Mouse (Mus musculus) right cerebral cortex, postnatal 14 days (tissue): ENCODE data around the gene Hmgxb4.
"Not testable (repeated sequence)": the region's sequence is repeated elsewhere in the genome, so short reads cannot be mapped to it uniquely, and the experiment has no call there.

Experiments used
- DNase-seq: peaks from one replicate; pipeline ENCODE4 v3.0.0; 2022

Hmgxb4 gene

DNA sequence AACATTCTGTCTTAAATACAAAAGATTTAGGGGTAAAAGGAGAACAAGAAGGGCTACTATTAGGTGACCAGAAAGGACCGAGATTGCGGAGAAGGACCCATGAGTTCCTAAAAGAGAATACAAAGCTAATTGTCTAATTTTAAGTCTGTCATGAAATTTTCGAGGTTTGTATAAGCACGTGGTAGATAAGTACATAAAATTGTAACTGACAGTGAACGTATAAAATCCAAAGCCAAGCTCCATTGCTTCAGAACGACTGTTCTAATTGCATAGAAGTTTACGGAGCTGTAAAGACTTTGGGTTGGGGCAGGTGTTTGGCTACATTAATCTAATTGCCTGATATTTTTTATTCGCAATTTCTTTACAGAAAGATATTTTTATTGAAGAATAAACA is at the start of gene Hmgxb4:
Gene Hmgxb4 (plus strand): TSS at position 276 of the 394 bp plus-strand sequence.
- no peak for DNase-seq

DNA sequence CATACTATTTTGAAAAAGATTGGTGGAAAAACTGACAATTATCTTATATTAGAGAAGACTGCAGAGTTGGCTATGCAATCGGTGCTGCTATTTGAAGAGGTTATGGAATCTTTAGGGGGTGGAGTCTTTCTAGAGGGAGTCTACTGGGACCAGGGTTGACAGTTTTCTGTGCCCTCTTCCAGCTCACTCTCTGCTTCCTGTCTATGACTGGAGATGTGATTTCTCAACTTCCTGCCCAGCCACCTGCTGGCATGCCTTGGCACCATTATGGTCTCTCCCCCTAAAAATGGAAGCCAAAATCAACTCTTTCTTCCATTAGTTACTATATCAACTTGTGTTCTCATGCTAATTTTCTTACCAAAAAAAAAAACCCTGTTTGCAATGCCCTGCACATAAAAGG is 43.7 kb upstream of the Hmgxb4 start:
- no peak for DNase-seq

DNA sequence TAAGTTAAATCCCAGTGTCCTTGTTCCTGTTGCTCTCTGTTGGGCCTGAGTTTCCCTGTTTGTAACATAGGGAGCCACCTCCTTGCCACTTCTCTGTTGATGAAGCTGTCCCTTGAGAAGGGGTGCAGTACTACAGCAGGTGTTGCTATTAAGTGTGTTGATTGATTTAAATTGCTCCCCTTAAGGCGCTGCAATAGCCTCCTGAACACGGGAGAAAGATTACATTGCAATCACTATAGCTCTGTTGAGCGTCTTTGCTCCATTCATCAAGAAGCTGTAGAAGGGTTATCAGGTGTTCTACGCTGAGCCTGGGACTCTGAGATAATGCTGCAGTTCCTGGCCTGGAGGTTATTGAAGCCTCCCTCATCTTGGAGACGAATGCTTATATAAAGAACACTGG is 29.2 kb upstream of the Hmgxb4 start:
- DNase-seq = no peak

DNA sequence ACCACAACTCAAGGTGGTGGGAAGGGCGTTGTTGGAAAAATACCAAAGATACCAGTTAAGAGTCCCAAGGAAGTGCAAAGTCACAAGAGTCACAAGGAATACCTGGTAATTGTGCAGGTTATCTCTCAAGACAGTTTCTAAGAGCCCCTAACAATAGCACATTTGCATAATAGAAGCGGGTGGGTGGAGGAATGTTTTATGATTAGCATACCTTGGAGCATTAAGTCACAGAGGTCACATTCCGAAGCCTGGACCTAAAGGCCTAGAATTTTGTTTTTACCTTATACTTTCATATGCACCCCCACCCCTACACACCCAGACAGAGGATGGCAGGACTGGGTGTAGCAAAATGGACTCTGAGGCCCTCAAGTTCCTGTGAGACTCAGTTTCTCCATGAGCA is 22.9 kb upstream of the Hmgxb4 start:
- DNase-seq = not testable (repeated sequence)

DNA sequence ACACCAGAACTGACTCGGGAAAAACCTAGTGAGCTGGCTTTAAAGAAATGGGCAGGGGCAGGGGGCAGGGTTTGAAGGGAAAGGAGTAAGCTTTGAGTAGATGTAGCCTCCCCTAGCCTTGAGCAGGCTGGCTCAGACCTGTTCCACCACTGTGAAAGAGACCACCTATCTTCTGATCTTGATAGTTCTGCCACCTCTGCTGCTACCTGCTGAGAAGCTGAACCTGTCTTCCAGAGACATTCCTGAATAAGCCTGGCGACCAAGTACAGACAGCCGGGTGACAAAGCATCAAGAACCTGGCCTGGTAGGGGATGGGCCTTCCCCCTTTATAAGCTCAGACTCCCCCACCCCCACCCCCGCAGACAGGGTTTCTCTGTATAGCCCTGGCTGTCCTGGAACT is 21.5 kb upstream of the Hmgxb4 start:
- no peak for DNase-seq

DNA sequence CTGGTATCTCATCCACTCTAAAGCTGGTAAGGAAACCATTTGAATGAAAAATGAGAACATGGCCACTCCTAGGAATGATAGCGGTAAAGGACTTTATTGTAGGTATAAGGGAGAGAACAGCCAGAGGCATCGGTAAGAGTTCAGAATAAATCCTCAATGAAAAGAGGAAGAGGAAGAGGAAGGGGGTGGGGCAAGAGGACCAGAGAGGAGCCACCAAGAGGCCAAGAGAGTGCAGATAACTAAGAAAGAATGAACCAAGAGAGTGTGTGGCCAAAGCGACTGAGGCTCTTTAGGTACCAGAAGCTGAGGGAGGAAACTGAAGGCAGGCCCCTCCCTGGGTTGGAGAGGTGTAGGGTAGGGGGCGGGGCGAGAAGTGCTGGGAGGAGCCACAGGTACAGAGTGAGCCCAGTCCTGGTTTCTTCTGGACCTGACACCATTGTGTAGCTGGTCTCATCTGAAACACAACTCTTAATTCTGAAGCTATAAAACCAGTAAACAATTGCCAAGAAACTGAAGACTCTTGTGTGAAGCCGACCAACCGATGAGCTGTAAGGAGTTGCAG is 20.8 kb upstream of the Hmgxb4 start:
- DNase-seq = no peak

DNA sequence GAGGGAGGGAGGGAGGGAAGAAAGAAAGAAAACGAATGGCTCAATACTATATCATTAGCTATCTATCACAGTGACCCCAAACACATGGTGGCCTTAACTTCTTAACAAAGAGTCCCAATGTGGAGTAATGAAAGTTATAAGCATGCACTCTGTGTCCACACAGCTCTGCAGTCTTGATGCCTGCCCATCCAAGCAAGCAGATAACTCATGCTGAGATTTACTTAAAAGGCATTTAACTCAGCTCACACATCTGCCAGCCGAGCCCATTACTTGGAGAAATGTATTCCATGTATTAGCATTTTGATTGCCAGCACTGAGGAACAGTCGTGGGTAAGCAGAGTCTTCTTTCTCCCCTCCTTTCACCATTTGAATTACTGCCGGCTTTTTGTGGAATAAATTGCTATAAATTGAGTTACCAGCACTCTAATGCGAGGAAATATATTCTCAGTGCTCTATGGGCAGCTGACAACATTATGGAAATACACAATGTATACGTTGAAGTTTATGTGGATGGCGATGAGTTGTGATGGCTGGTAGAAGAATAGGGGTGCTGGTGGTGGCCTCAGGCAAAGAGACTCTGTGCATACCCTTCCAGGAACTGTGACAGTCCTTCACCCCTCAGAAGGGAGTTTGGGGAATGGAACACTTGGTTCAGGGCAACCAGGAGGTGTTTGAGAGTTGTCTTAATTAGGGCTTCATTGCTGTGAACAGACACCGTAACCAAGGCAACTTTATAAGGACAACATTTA is 19.9 kb upstream of the Hmgxb4 start:
- DNase-seq = no peak

DNA sequence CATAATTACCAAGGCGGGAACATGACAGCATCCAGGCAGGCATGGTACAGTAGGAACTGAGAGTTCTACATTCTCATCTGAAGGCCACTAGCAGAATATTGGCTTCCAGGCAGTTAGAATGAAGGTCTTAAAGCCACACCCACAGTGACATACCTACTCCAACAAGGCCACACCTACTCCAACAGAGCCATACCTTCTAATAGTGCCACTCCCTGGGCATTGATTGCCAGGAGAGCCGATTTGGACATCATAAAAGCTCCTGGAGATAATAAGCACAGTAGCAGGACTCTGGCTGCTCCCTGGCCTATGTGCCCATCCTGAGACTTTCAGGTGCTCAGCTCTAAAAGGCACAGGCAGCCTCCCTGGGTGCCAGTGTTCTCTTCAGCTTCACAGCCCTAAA is 19.3 kb upstream of the Hmgxb4 start:
- no peak for DNase-seq

DNA sequence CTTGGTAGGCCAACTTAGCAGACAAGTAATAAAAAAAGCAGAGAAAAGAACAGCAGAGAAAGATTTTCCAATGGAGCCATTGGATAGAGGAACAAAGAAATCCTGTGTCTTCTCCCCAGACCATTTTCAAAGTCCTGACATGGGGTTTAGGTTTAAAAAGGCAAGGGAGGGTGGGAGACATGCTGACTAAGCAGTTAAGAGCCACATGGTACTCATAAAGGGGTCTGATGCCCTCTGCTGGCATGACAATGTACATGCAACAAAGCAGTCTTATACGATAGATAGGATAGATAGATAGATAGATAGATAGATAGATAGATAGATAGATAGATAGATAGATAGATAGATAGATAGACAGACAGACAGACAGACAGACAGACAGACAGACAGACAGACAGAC is 15.7 kb upstream of the Hmgxb4 start:
- DNase-seq = no peak

DNA sequence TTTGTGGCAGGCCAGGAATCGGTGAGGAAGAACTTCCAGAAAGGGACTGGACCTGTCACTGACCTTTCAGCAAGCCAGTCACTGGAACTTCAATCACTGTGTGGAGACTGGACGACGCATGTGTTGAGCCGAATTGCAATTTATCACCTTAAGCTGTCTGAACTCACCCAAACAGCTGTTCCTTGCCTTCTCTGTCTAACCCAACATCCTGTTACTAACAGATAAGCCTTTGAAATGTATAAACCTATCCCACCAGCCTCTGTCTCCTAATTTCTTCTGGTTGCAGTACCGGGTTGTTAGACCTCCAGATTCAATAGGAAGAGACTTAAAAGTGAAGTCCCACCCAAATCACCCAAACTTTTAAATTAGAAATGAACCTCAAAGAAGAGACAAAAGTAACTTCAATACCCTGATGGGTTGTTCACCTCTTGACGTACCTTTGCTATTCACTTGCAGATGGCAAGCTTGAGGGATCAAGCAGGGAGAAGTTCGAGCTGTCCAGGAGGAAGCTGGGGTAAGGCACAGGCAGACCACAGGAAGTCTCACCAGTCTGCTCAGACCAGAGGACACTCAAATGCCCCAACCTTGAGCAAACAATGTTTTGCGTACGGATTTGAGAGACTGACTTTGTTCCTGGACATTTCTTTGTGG is 13.0 kb upstream of the Hmgxb4 start:
- no peak for DNase-seq

DNA sequence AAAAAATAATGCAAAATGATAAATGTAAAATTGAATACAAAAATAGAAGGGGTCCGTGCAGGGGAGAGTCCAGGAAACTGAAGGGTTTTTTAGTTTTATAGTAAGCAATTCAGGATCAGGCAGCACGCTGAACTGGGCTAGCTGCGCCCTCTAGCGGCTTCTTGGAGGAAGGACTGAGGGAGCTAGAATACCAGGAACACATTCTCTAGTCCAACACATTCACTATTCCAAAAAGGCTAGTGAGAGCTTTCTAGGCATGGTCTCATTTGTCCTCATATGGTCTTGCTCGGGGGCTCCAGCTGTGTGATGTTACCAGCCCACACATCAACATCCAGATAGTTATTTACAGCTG is 12.5 kb upstream of the Hmgxb4 start:
- DNase-seq = peak; percentile 75

DNA sequence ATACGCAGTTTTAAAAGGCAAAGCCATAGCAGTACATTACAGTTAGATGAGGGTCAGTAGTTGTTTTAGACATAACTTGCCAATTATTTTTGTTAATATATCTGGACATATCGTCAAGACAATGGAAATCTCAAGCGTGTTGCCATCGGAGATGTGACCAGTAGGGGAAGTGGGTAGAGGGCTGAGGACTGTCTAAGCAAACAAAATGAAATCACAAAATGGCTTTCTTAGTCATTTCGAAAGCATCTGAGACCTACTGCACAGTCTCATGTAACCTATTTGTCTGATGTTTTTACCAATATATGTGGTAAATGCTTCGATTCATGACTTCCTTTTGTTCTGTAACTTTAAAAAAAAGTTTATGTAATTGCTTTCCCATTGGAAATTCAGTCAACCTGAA is 11.3 kb upstream of the Hmgxb4 start:
- no peak for DNase-seq

DNA sequence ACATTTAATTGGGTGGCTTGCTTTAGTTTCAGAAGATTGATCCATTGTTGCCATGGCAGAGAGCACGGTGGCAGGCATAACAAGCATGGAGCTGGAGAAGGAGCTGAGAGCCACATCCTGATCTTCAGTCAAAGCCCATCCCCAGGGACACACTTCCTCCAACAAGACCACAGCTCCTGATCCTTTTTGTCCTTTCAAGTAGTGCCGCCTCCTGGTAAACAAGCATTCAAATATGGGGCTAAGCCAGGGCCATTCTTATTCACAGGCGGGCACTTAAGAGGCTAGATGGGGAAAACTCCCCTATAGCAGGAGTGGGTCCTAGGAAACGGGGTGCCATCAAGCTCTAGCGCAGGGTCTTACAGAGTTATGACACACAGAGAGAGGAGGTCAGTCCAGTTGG is 5.7 kb upstream of the Hmgxb4 start:
- no peak for DNase-seq

DNA sequence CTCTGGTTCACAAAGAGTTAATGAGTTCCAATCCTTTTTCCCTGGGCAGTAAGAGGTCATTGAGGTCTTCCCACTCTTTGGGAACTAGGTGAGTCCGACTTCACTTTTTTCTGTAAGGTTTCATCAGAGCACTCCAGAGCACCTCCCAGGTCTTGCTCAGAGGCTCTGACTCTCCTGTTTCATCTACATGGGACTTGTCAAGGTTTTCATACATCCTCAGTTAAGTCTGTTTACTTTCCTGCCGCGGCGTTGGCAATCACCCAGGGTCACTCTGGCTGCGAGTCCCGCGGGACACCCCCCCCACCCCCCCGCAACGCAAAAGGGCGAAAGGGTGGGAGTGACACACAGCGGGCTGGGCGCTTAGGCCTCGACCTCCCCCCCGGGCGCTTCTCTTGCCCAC is 3.1 kb upstream of the Hmgxb4 start:
- DNase-seq = no peak

DNA sequence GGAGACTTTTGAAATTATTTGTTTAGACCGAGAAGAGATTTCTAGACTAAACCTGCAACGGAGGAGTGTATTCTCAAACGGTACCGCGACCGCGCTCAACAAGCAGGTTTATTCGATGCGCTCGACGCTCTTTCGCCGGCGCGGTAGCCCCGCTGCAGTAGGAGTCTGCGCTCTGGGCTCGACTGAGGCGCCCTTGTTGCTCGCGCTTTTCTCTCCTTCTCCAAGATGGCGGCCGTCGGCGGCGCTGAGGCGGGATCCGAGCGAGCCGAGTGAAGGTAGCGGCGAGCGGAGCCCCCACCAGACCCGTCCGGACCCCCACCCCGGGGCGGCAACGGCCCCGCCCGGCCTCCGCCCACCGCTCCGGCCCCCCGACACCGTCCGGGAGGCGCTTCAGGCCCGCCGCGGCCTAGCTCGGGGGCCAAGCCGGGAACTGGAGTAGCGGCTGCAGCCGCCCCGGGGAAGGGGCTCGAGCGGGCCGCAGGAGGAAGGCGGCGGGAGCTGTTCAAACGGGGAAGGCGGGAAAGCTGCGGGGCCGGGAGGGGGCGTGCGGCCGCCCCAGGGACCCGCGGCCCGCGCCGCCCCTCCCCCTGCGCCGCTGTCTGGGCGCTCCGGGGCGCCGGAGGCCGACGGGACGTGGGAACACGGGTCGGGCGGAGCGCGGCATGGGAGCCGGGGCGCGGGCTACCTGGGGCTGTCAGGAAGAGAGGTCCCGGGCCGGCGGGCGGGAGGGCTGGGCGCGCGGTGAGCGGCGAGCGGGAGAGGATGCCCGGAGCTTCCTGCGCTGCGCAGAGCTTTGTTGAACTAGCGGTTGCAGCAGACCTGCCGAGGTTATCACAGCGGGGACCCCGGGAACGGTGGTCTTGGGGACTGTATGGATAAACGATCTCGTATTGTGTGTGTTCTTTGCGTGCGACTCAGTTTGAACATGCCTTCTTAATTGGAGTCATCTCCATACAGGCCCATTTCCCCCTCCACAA is 607 bp downstream of the Hmgxb4 start:
- DNase-seq = peak; percentile 87

DNA sequence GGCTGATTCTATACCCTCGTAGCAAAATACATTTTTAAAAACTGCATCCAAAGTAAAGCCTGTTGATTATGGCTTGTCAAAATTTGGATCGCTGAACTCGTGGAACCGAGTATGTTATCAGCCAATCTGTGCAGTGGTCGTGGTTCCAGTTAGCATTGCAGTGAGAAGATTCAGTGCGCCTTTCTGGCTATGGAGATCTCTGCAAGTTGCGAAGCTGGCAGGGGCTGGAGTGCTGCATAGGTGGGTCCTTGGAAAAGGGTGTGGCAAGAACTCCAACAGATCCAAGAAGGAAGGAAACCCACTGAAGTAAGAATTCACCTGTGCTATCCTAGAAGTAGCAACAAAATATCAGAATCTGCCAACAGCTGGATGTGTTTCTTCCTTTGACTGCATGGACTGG is 1.4 kb downstream of the Hmgxb4 start:
- DNase-seq = no peak

DNA sequence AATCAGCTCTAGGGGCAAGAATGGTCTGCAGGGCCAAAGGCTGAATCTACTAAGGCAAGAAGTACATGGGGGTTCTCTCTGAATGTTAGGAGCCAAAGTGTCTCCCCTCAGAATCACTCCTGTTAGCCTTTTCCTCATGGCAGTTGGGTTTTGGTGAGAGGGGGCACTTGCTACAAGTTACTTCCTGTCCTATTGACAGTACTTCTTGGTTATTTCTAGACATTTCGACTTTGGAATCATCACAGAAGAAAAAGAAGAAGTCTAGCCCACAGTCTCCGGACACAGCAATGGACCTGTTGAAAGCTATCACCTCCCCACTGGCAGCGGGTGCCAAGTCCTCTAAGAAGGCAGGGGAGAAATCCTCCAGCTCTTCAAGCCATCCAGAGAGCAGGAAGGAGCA is 7.3 kb downstream of the Hmgxb4 start:
- DNase-seq = no peak

DNA sequence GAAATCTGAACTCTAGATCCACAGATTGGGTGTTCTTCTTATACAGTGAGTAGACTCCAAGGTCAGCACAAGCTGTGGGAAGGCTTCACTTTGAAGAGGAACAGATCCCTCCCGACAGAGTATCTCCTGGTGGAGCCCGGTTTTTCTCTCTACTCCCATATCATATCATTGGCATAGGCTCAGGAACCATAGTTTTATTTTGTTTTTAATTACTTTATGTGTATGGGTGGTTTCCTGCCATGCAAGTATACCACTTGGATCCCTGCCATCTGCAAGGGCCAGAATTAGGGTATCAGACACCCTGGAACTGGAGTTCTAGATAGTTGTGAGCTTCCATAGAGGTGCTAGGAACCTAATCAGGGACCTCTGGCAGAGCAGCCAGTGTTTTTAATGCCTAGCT is 15.7 kb downstream of the Hmgxb4 start:
- DNase-seq = no peak

DNA sequence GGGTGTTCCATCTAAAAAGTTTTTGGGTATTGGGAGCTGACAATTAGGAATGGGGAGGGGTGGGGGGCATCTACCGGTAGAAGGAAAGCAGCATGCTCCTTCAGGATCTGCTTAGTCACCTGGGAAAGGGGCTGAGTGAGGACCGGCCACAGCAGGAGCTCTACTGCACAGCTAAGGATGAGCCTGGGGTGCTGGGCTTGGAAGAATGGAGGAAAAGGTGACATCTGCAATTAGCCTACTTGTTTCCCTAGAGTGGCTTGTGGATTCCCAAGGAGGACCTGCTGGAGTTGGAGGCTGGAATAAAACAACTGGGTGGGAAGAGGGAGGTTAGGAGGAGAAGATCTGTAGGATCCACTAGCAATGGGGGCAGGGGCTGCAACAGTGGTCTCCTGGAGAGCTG is 20.4 kb downstream of the Hmgxb4 start:
- no peak for DNase-seq

DNA sequence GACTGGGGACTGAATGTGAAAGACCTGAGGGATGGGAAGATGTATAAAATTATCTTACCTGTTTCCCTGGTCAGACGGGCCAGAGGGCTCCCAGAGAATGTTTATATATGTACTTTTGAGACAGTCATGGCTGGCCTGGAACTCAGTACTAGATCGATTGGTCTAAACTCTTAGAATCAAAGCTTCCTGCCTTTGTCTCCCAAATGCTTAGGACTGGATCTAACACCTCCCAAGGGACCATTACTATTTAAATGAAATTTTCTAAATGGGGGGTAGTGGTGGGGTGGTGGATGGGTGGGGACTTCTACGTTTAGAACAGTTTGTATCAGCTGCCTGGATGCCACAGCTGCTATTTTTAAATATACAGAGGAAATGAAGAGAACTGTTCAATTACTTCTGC is 20.8 kb downstream of the Hmgxb4 start:
- no peak for DNase-seq

DNA sequence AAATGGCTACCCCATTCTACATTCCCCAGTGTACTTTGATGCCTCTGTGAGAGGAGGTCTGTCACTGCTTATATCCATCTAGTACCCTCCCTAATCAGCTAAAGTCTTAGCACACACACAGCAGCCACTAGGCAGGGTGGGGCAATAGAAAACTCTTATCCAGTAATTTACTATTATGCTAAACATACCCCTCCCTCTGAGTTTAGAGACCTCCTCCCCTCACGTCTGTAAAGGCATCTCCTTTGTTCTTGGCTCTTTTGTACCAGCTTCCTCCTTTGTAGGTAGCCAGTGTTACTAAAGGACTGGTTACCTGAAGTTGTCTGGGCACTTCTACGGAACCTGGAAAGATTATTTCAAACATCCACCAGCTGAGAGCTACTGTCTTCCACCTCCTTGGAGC is 22.8 kb downstream of the Hmgxb4 start:
- no peak for DNase-seq

DNA sequence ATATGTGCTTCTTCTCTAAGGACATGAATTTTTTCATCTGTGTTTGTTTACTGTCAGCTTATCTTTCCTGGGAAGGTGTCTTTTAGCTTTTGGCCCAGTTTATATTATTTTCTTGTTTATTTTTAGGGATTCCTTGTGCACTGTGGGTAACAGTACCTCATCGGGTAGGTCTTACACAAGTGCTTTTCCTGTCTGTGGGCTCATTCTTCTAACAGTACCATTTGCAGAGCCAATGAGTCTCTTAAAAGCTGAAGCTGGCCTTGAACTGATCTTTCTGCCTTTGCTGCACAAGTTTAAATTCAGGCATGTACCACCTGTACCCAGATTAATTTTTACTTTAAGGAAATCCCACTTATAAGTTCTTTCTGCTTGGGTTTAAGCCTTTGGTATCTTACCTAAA is 23.3 kb downstream of the Hmgxb4 start:
- DNase-seq = no peak

DNA sequence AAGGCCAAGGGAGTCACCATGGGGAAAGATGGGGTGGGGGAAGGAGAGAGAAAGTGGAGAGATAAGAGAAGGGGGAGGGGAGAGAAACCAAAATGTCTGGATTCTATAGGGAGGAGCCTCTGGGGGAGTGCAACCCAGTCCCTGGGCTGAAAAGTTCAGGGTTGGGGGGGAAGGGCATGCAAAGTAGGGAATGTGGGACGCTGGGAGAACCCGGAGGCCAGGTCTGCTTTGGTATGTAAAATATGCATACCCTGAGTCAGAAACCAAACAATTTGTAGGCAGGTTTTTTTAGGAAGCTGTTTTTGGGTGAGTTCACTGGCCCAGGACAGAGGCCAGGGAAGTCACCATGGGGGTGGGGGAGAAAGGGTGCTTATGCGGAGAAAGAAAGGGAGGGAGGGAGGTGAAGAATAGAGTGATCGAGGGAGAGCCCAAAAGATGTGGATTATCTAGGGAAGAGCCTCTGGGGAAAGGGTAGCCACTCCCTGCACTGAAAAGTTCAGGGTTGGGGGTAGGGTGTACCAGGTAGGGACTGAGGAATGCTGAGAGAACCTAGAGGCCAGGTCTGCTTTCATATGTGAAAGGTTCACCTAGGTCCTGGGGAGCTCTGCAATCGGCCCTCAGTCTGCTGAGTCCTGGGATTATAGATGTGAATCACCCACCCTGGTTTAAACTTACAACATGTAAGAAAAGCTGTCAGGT is 25.3 kb downstream of the Hmgxb4 start:
- no peak for DNase-seq
